Mouse (Mus musculus): ENCODE data around the gene B3gnt2. TPM values are rescaled to one million over a fixed set of nuclear protein-coding genes. Genes with fewer than 3 reads are reported as not detected.

Gene B3gnt2
- polyA plus RNA-seq, 1 experiment from 2014 or later, result 11.9 TPM

DNA sequence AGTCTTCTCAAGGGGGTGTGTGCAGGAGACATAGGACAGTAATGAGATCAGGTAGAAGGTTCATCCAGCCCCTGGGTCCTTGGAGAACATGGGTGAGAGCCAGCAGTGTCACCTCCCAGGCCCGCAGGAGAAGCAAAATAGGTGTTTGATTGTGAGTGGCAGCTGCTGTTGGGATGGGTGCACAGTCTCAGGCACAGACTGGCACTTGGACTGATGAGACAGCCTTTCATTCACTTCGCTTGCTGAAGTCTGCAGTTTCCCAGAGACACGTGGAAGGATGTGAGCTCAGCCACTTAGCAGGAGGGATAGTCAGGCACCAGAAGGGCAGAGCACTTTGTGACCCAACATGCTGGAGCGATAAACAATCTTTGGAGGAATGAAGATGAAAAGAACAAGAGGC is 2.8 kb upstream of the B3gnt2 start:
- Histone ChIP-seq H3K36me3 (ENCODE audit: control insufficient read depth, insufficient read depth, low read length) (no peaks in the 10 kb centered on the region), H3K4me2 (ENCODE audit: low read depth, low read length) (no peak overlapping the region), H3K4me1 (ENCODE audit: control insufficient read depth, insufficient read depth, low read length) (no peaks in the 10 kb centered on the region; the same call in 1 of the 2 replicates), H3K9me3 (ENCODE audit: control insufficient read depth, low read length) (no peaks in the 10 kb centered on the region), H3K27ac (ENCODE audit: low read length) (no peak overlapping the region), H3K4me3 (ENCODE audit: low read length) (no peak overlapping the region), H3K27me3 (replicated peaks; ENCODE audit: control insufficient read depth, insufficient read depth, low read length) (no peaks in the 10 kb centered on the region), H3K9ac (ENCODE audit: low read depth, low read length) (no peak overlapping the region)
- ATAC-seq, result no peak
- 52% methylated on average over 4 of the region's 4 CpGs for WGBS

GRCm38 (mm10) chr11:22861315-22861714 is 554 bp upstream of the B3gnt2 start:
- no peak for ATAC-seq
- WGBS, result 60% methylated on average over 4 of the region's 4 CpGs
- H3K9me3 ChIP-seq (ENCODE audit: control insufficient read depth, low read length), result no peaks in the 10 kb centered on the region
- H3K4me3 ChIP-seq (ENCODE audit: low read length), result no peak overlapping the region
- H3K4me1 ChIP-seq (ENCODE audit: control insufficient read depth, insufficient read depth, low read length), result no peaks in the 10 kb centered on the region; the same call in 1 of the 2 replicates
- no peaks in the 10 kb centered on the region for H3K36me3 ChIP-seq (ENCODE audit: control insufficient read depth, insufficient read depth, low read length)
- H3K9ac ChIP-seq (ENCODE audit: low read depth, low read length), result no peak overlapping the region
- no peak overlapping the region for H3K27ac ChIP-seq (ENCODE audit: low read length)
- H3K4me2 ChIP-seq (ENCODE audit: low read depth, low read length), result no peak overlapping the region
- H3K27me3 ChIP-seq (replicated peaks; ENCODE audit: control insufficient read depth, insufficient read depth, low read length), result no peaks in the 10 kb centered on the region

GRCm38 (mm10) chr11:22859633-22860334 is 977 bp downstream of the B3gnt2 start:
- Histone ChIP-seq H3K27me3 (replicated peaks; ENCODE audit: control insufficient read depth, insufficient read depth, low read length) (no peaks in the 10 kb centered on the region), H3K9ac (ENCODE audit: low read depth, low read length) (peak overlapping the region; percentile 87), H3K27ac (ENCODE audit: low read length) (peak overlapping the region; percentile 88), H3K4me1 (ENCODE audit: control insufficient read depth, insufficient read depth, low read length) (peaks cover under 1% of the 10 kb centered on the region; the same call in 1 of the 2 replicates), H3K9me3 (ENCODE audit: control insufficient read depth, low read length) (no peaks in the 10 kb centered on the region), H3K4me2 (ENCODE audit: low read depth, low read length) (peak overlapping the region; percentile 74), H3K4me3 (ENCODE audit: low read length) (peak overlapping the region; percentile 82), H3K36me3 (ENCODE audit: control insufficient read depth, insufficient read depth, low read length) (no peaks in the 10 kb centered on the region)
- under 1% methylated on average over 55 of the region's 55 CpGs for WGBS
- peak; percentile 91 for ATAC-seq

GRCm38 (mm10) chr11:22859301-22859632 is 1.5 kb downstream of the B3gnt2 start:
- H3K36me3 ChIP-seq (ENCODE audit: control insufficient read depth, insufficient read depth, low read length), result no peaks in the 10 kb centered on the region

GRCm38 (mm10) chr11:22858441-22859300 is 2.1 kb downstream of the B3gnt2 start:
- H3K27me3 ChIP-seq (replicated peaks; ENCODE audit: control insufficient read depth, insufficient read depth, low read length), result no peaks in the 10 kb centered on the region
- no peaks in the 10 kb centered on the region for H3K36me3 ChIP-seq (ENCODE audit: control insufficient read depth, insufficient read depth, low read length)
- 3% methylated on average over 46 of the region's 50 CpGs for whole genome bisulfite sequencing
- peak; percentile 65 for ATAC-seq
- H3K9me3 ChIP-seq (ENCODE audit: control insufficient read depth, low read length), result no peaks in the 10 kb centered on the region
- peak overlapping the region; percentile 74 for H3K4me2 ChIP-seq (ENCODE audit: low read depth, low read length)
- peak overlapping the region; percentile 87 for H3K9ac ChIP-seq (ENCODE audit: low read depth, low read length)
- H3K4me3 ChIP-seq (ENCODE audit: low read length), result peak overlapping the region; percentile 82
- peaks cover 4% of the 10 kb centered on the region; the same call in 1 of the 2 replicates for H3K4me1 ChIP-seq (ENCODE audit: control insufficient read depth, insufficient read depth, low read length)
- peak overlapping the region; percentile 88 for H3K27ac ChIP-seq (ENCODE audit: low read length)

More at GRCm38 (mm10) chr11:22859301-22859632, 1.5 kb downstream of the B3gnt2 start:
- Histone ChIP-seq H3K27ac (ENCODE audit: low read length) (peak overlapping the region; percentile 88), H3K4me1 (ENCODE audit: control insufficient read depth, insufficient read depth, low read length) (peaks cover 4% of the 10 kb centered on the region; the same call in 1 of the 2 replicates), H3K9me3 (ENCODE audit: control insufficient read depth, low read length) (no peaks in the 10 kb centered on the region), H3K4me3 (ENCODE audit: low read length) (peak overlapping the region; percentile 82), H3K4me2 (ENCODE audit: low read depth, low read length) (peak overlapping the region; percentile 74), H3K27me3 (replicated peaks; ENCODE audit: control insufficient read depth, insufficient read depth, low read length) (no peaks in the 10 kb centered on the region), H3K9ac (ENCODE audit: low read depth, low read length) (peak overlapping the region; percentile 87)
- WGBS, result 0% methylated on average over 26 of the region's 41 CpGs
- peak; percentile 81 for ATAC-seq

GRCm38 (mm10) chr11:22857705-22858440 is 2.9 kb downstream of the B3gnt2 start:
- ATAC-seq, result no peak
- Histone ChIP-seq H3K4me1 (ENCODE audit: control insufficient read depth, insufficient read depth, low read length) (peaks cover 4% of the 10 kb centered on the region; the same call in 1 of the 2 replicates), H3K27ac (ENCODE audit: low read length) (peak overlapping the region; percentile 88; the same call in 1 of the 2 replicates), H3K4me2 (ENCODE audit: low read depth, low read length) (peak overlapping the region; percentile 74), H3K36me3 (ENCODE audit: control insufficient read depth, insufficient read depth, low read length) (no peaks in the 10 kb centered on the region), H3K4me3 (ENCODE audit: low read length) (peak overlapping the region; percentile 82), H3K27me3 (replicated peaks; ENCODE audit: control insufficient read depth, insufficient read depth, low read length) (no peaks in the 10 kb centered on the region), H3K9me3 (ENCODE audit: control insufficient read depth, low read length) (no peaks in the 10 kb centered on the region), H3K9ac (ENCODE audit: low read depth, low read length) (peak overlapping the region; percentile 87)
- 23% methylated on average over 25 of the region's 25 CpGs for WGBS

GRCm38 (mm10) chr11:22857106-22857704 is 3.6 kb downstream of the B3gnt2 start:
- no peaks in the 10 kb centered on the region for H3K9me3 ChIP-seq (ENCODE audit: control insufficient read depth, low read length)
- H3K4me3 ChIP-seq (ENCODE audit: low read length), result no peak overlapping the region; the same call in 1 of the 2 replicates
- H3K27me3 ChIP-seq (replicated peaks; ENCODE audit: control insufficient read depth, insufficient read depth, low read length), result no peaks in the 10 kb centered on the region
- no peak for ATAC-seq
- no peak overlapping the region for H3K27ac ChIP-seq (ENCODE audit: low read length)
- no peak overlapping the region for H3K9ac ChIP-seq (ENCODE audit: low read depth, low read length)
- H3K4me2 ChIP-seq (ENCODE audit: low read depth, low read length), result peak overlapping the region; percentile 74
- H3K36me3 ChIP-seq (ENCODE audit: control insufficient read depth, insufficient read depth, low read length), result no peaks in the 10 kb centered on the region
- 76% methylated on average over 5 of the region's 5 CpGs for WGBS
- H3K4me1 ChIP-seq (ENCODE audit: control insufficient read depth, insufficient read depth, low read length), result peaks cover 4% of the 10 kb centered on the region; the same call in 1 of the 2 replicates

GRCm38 (mm10) chr11:22856371-22856965 is 4.3 kb downstream of the B3gnt2 start:
- peaks cover 6% of the 10 kb centered on the region; the same call in 1 of the 2 replicates for H3K4me1 ChIP-seq (ENCODE audit: control insufficient read depth, insufficient read depth, low read length)
- 79% methylated on average over 3 of the region's 3 CpGs for WGBS
- no peak overlapping the region for H3K4me3 ChIP-seq (ENCODE audit: low read length)
- no peak overlapping the region for H3K9ac ChIP-seq (ENCODE audit: low read depth, low read length)
- ATAC-seq, result no peak
- no peak overlapping the region for H3K4me2 ChIP-seq (ENCODE audit: low read depth, low read length)
- H3K27ac ChIP-seq (ENCODE audit: low read length), result no peak overlapping the region
- no peaks in the 10 kb centered on the region for H3K27me3 ChIP-seq (replicated peaks; ENCODE audit: control insufficient read depth, insufficient read depth, low read length)
- H3K36me3 ChIP-seq (ENCODE audit: control insufficient read depth, insufficient read depth, low read length), result no peaks in the 10 kb centered on the region
- H3K9me3 ChIP-seq (ENCODE audit: control insufficient read depth, low read length), result no peaks in the 10 kb centered on the region
